Mouse (Mus musculus) spleen, postnatal 10 days (tissue): Measurements from ENCODE around the gene Prdm10.

Source experiments
- DNase-seq, 2 experiments: peaks; one replicate each; pipeline ENCODE4 v3.0.0; 2021 to 2022; ENCODE audit warnings: low spot score in 2 of 2

Gene Prdm10

GRCm38 (mm10) chr9:31262226-31263105 is 17.9 kb upstream of the Prdm10 start:
- no peak for DNase-seq

- DNase-seq = no peak
These were observed 14.2 kb upstream of the Prdm10 start for GRCm38 (mm10) chr9:31266013-31266659.

GRCm38 (mm10) chr9:31271221-31272015 is 8.9 kb upstream of the Prdm10 start:
- DNase-seq = no peak

GRCm38 (mm10) chr9:31272160-31272559 is 8.2 kb upstream of the Prdm10 start:
- DNase-seq = peak in 1 of 2 experiments; percentile 28

- no peak for DNase-seq
These were observed 1.7 kb upstream of the Prdm10 start for GRCm38 (mm10) chr9:31278651-31279050.

- DNase-seq = no peak
These were observed 1.0 kb upstream of the Prdm10 start for GRCm38 (mm10) chr9:31279306-31279705.

- peak; percentile 87 to 88 for DNase-seq
These were observed 413 bp upstream of the Prdm10 start for GRCm38 (mm10) chr9:31279885-31280365.

GRCm38 (mm10) chr9:31281011-31281662 is 799 bp downstream of the Prdm10 start:
- peak in 1 of 2 experiments; percentile 86 for DNase-seq

GRCm38 (mm10) chr9:31281663-31282015 is 1.3 kb downstream of the Prdm10 start:
- peak; percentile 41 to 51 for DNase-seq

GRCm38 (mm10) chr9:31282536-31282935 is 2.2 kb downstream of the Prdm10 start:
- DNase-seq = no peak

GRCm38 (mm10) chr9:31283044-31283443 is 2.7 kb downstream of the Prdm10 start:
- no peak for DNase-seq

- DNase-seq = no peak
These were observed 3.6 kb downstream of the Prdm10 start for GRCm38 (mm10) chr9:31283911-31284310.

- no peak for DNase-seq
These were observed 10.0 kb downstream of the Prdm10 start for GRCm38 (mm10) chr9:31290201-31290862.

GRCm38 (mm10) chr9:31291978-31292377 is 11.6 kb downstream of the Prdm10 start:
- DNase-seq = no peak

GRCm38 (mm10) chr9:31293208-31293607 is 12.9 kb downstream of the Prdm10 start:
- no peak for DNase-seq

- no peak for DNase-seq
These were observed 15.0 kb downstream of the Prdm10 start for GRCm38 (mm10) chr9:31295311-31295710.

- DNase-seq = no peak
These were observed 16.0 kb downstream of the Prdm10 start for GRCm38 (mm10) chr9:31296293-31296692.

GRCm38 (mm10) chr9:31298751-31299150 is 18.4 kb downstream of the Prdm10 start:
- no peak for DNase-seq

- no peak for DNase-seq
These were observed 20.2 kb downstream of the Prdm10 start for GRCm38 (mm10) chr9:31300525-31300924.

GRCm38 (mm10) chr9:31301107-31301506 is 20.8 kb downstream of the Prdm10 start:
- peak in 1 of 2 experiments; percentile 26 for DNase-seq
